Mouse (Mus musculus): ENCODE measurements at regions not wholly inside any gene's neighbourhood (a gene's known extent, or its start where the extent isn't known, plus 50 kb on each side); places are given as distances from the start of the nearest gene placed in this dataset.
"Not testable (repeated sequence)": the region's sequence is repeated elsewhere in the genome, so short reads cannot be mapped to it uniquely, and the experiment has no call there.

- not testable (repeated sequence) for ATAC-seq; H3K4me2 ChIP-seq (replicated peaks; ENCODE audit: low read depth, low read length); H3K9ac ChIP-seq (replicated peaks; ENCODE audit: low read depth); H3K36me3 ChIP-seq (ENCODE audit: insufficient read depth, low read length); H3K27me3 ChIP-seq (replicated peaks; ENCODE audit: insufficient read depth, low read length); H3K27ac ChIP-seq (ENCODE audit: low read length); H3K4me1 ChIP-seq (ENCODE audit: insufficient read depth, low read depth, low read length); H3K4me3 ChIP-seq (ENCODE audit: low read depth, low read length); H3K9me3 ChIP-seq (ENCODE audit: low read length); DNase-seq (ENCODE audit: low spot score)
- TF ChIP-seq CTCF (IDR thresholded peaks at IDR 0.05): peak; percentile 38
- 3% methylated on average over 1 of the region's 1 CpGs for WGBS
Observed at GRCm38 (mm10) chr11:121965911-121966310, 135.9 kb downstream of the Ptchd3 start.

All from lung, postnatal 0 days (tissue).